Mouse (Mus musculus) liver, embryonic 14.5 days (tissue): ENCODE measurements around the gene Xxylt1. TPM values are rescaled to one million over a fixed set of nuclear protein-coding genes. Genes with fewer than 3 reads are reported as not detected.

Experiments
- ATAC-seq: fragments of 200-750 bp; cut with Nextera tagmentation; 2 replicates; pipeline ENCODE4 v1.8.0; 2017; ENCODE audit warnings: moderate number of reproducible peaks, mild to moderate bottlenecking, moderate library complexity; ENCODE audit not compliant: insufficient read depth
- DNase-seq, 3 experiments: peaks; one replicate each; pipeline ENCODE4 v3.0.0-alpha.2; 2012 to 2013; ENCODE audit warnings: low read depth in 3 of 3, low spot score in 3 of 3
- H3K27ac ChIP-seq: fragments of 300-500 bp; sonication (generic); 2 replicates; pipeline ENCODE4 v1.5.1; 2014; ENCODE audit warnings: moderate library complexity, mild to moderate bottlenecking, control low read depth, inconsistent platforms
- H3K27me3 ChIP-seq: fragments of 300-500 bp; sonication (generic); 2 replicates; pipeline ENCODE4 v1.6.1; 2014; ENCODE audit warnings: mild to moderate bottlenecking, low read length, moderate library complexity; ENCODE audit not compliant: control insufficient read depth, insufficient read depth
- H3K36me3 ChIP-seq: fragments of 300-500 bp; sonication (generic); replicated peaks from 2 replicates; pipeline ENCODE4 v1.6.1; 2014; ENCODE audit warnings: low read depth; ENCODE audit not compliant: control insufficient read depth, insufficient read depth
- H3K4me1 ChIP-seq, 2 experiments: fragments of 200-500 bp in 1 of 2; fragments of 300-500 bp in 1 of 2; sonication (generic) in 1 of 2; replicated peaks; 2 replicates each; pipeline ENCODE4 v1.6.1; 2012 to 2014; ENCODE audit warnings: antibody characterized with exemption in 1 of 2, inconsistent platforms in 1 of 2, low read length in 1 of 2; ENCODE audit not compliant: control insufficient read depth in 2 of 2, insufficient read depth in 2 of 2
- H3K4me2 ChIP-seq: fragments of 300-500 bp; sonication (generic); 2 replicates; pipeline ENCODE4 v1.6.1; 2014; ENCODE audit warnings: low read depth, mild to moderate bottlenecking, control low read depth, moderate library complexity
- H3K4me3 ChIP-seq, 2 experiments: fragments of 200-500 bp in 1 of 2; fragments of 300-500 bp in 1 of 2; sonication (generic) in 1 of 2; 2 replicates each; pipeline ENCODE4 v1.5.1; 2012 to 2014; ENCODE audit warnings: low read depth in 2 of 2, low read length in 2 of 2, mild to moderate bottlenecking in 2 of 2, control low read depth in 1 of 2, inconsistent platforms in 1 of 2, moderate library complexity in 1 of 2; ENCODE audit not compliant: insufficient read depth in 1 of 2
- H3K9ac ChIP-seq: fragments of 300-500 bp; sonication (generic); replicated peaks from 2 replicates; pipeline ENCODE4 v1.6.1; 2014; ENCODE audit warnings: mild to moderate bottlenecking, control low read depth, moderate library complexity
- H3K9me3 ChIP-seq: fragments of 300-500 bp; sonication (generic); 2 replicates; pipeline ENCODE4 v1.6.1; 2016; ENCODE audit warnings: low read length, mixed read lengths; ENCODE audit not compliant: control insufficient read depth
- CTCF ChIP-seq: IDR thresholded peaks from 2 replicates; pipeline ENCODE4 v1.5.1; 2016; ENCODE audit warnings: antibody characterized with exemption, low read depth, control low read depth
- EP300 ChIP-seq: IDR thresholded peaks from 2 replicates; pipeline ENCODE4 v1.6.1; 2016; ENCODE audit warnings: antibody characterized with exemption, low read depth
- WGBS: fragments of 180-500 bp; shearing (Covaris S2); extraction: QIAGEN DNeasy Blood & Tissue Kit; methylation state at CpG from one replicate; pipeline ENCODE4 v1.1.7; 2014; ENCODE audit not compliant: insufficient replicate concordance; 5-methylcytosine and 5-hydroxymethylcytosine counted together
- polyA plus RNA-seq, 2 experiments: library from polyadenylated mRNA; depleted of rRNA in 1 of 2; stranded (reverse) in 1 of 2; unstranded in 1 of 2; fragments of >200 nt; fragmentation: Nextera tagmentation in 1 of 2; extraction: Ambion mirVana in 1 of 2; gene quantifications; 2 replicates each; pipeline versions ENCODE4 v1.2.1 to v1.2.3; 2012 to 2014

The Xxylt1 gene
- polyA plus RNA-seq, 2 experiments, result 1.8 TPM

DNA sequence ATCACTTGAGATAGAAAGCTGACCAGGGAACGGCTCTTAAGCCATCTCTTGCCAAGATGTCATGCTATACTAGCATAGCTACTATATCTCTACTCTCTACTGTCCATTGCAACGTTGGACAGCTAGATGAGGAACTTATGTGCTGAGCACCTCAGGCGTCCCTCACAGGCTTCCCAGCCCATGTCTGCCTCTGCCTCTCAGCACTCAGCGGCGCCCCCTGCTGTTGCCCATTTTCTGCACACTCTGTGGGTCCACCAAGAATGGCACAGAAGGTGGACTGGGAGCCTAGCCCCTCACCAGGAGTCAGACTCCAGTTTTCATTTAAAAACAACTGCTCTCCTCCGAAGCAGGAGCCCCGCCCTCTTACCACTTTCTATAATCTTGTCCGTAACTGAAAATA is 65.1 kb downstream of the Xxylt1 start:
- peak; percentile 72 for TF ChIP-seq CTCF
- no peak for TF ChIP-seq EP300
- Histone ChIP-seq H3K4me1 (no peaks in the 10 kb centered on the region), H3K27me3 (no peaks in the 10 kb centered on the region), H3K27ac (no peak overlapping the region), H3K9ac (no peak overlapping the region), H3K4me3 (no peak overlapping the region), H3K9me3 (no peaks in the 10 kb centered on the region), H3K4me2 (no peak overlapping the region), H3K36me3 (no peaks in the 10 kb centered on the region)
- ATAC-seq (no peak), DNase-seq (no peak)
- 49% methylated on average over 8 of the region's 8 CpGs for WGBS

DNA sequence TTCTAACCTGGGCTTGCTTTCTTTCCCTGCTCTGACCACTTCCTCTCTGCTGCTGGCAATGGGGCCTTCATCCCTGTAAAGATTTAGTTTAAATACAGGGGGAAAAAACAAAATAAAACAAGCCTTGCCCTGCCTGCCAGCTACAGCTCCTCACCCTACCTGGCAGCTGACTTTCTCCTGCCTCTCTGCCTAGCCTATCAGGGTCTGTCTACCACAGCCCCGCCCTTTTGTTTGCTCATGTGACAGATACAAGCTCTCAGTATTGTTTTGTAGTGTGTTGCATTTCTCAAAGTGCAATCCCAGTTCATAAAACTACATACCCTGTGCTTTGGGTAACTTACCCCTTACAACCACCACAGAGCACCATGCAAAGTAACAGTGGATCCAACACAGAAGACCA is 66.0 kb downstream of the Xxylt1 start:
- ATAC-seq (no peak), DNase-seq (no peak)
- Histone ChIP-seq H3K9me3 (no peaks in the 10 kb centered on the region), H3K4me3 (no peak overlapping the region), H3K36me3 (no peaks in the 10 kb centered on the region), H3K4me1 (no peaks in the 10 kb centered on the region), H3K27ac (no peak overlapping the region), H3K27me3 (no peaks in the 10 kb centered on the region), H3K9ac (no peak overlapping the region), H3K4me2 (no peak overlapping the region)
- 69% methylated on average over 1 of the region's 1 CpGs for WGBS
- TF ChIP-seq CTCF (no peak), EP300 (no peak)

DNA sequence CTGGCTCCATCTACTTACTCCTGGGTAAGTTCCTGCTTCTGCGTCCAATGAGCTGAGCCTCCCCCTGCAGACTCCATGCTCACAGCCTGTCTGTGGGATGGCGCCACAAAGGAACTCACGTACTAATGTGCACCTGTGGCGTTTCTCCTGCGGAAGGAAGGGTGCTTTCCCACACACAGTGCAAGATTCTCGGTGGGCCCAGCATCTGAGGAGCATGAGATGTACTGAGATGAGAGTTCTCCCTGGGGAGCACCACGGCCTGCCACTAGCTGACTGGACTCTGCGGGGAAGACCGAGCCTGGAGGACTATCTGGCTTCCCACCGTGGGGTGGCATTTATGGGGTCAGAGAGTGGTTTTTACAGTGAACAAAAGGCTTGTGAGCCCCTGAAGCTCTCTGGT is 69.0 kb downstream of the Xxylt1 start:
- ATAC-seq, result no peak
- no peak for DNase-seq
- no peak overlapping the region for H3K4me3 ChIP-seq

DNA sequence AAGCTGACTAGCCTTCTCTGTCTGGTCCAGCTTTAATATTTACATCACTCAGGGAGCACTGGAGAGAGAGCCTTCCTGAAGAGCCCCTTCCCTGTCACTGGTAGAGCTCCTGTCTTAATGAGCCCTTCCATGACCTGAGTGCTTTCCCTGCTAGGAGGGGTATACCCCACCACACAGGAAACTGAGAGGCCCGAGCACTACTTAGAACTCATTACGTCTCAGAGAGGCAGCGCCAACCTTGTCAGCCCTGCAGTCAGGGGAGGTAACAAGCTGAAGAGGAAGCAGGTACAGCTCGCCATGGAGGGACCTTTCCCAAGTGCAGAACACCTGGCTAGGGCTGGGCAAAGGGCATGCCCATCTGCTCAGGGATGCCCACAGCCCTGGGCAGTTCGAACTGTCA is 70.8 kb downstream of the Xxylt1 start:
- TF ChIP-seq CTCF, result no peak
- no peak for TF ChIP-seq EP300
- ATAC-seq, result no peak
- Histone ChIP-seq H3K27ac (no peak overlapping the region), H3K36me3 (no peaks in the 10 kb centered on the region), H3K9me3 (no peaks in the 10 kb centered on the region), H3K4me3 (no peak overlapping the region), H3K4me1 (0 out of 4 replicates have a peak, but pooled peaks cover 0 to 2% of the 10 kb centered on the region in 2 experiments), H3K27me3 (no peaks in the 10 kb centered on the region), H3K4me2 (no peak overlapping the region), H3K9ac (no peak overlapping the region)
- WGBS, result 57% methylated on average over 5 of the region's 5 CpGs
- DNase-seq, result no peak

More for the DNA sequence above, 69.0 kb downstream of the Xxylt1 start:
- H3K9me3 ChIP-seq, result no peaks in the 10 kb centered on the region
- TF ChIP-seq CTCF (no peak), EP300 (no peak)
- H3K36me3 ChIP-seq, result no peaks in the 10 kb centered on the region
- H3K9ac ChIP-seq, result no peak overlapping the region
- no peaks in the 10 kb centered on the region for H3K27me3 ChIP-seq
- H3K4me2 ChIP-seq, result no peak overlapping the region
- 76% methylated on average over 10 of the region's 10 CpGs for WGBS
- H3K4me1 ChIP-seq, result no peaks in the 10 kb centered on the region
- H3K27ac ChIP-seq, result no peak overlapping the region

GRCm38 (mm10) chr16:31008326-31008725 is 72.9 kb downstream of the Xxylt1 start:
- WGBS, result 75% methylated on average over 7 of the region's 7 CpGs

DNA sequence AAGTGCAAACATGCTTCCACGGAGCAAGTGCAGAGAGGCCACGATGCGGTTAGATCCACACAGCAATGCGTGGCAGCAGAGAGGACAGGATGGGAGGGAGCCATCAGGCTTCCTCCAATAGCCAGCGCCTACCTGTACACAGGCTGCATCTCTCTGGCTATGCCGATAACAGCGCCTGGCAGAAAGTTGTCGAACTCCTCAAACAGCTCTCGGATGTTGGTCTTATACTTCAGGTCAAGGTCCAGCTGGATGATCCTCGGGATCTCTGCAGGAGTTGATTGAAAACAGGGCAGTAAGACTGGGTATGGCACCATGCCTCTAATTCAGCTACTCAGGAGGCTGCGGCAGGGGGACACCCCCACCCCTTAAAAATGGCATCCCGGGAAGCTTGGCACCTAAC is 73.7 kb downstream of the Xxylt1 start:
- WGBS, result 85% methylated on average over 12 of the region's 12 CpGs
- no peak overlapping the region for H3K9ac ChIP-seq
- H3K9me3 ChIP-seq, result no peaks in the 10 kb centered on the region
- no peaks in the 10 kb centered on the region for H3K36me3 ChIP-seq
- H3K4me1 ChIP-seq, result peaks cover 0 to 9% of the 10 kb centered on the region in 2 experiments; a peak in 2 of 4 replicates
- H3K4me3 ChIP-seq, result no peak overlapping the region
- H3K27me3 ChIP-seq, result no peaks in the 10 kb centered on the region
- no peak overlapping the region for H3K27ac ChIP-seq
- DNase-seq (no peak), ATAC-seq (no peak)
- no peak for TF ChIP-seq CTCF
- no peak for TF ChIP-seq EP300
- H3K4me2 ChIP-seq, result no peak overlapping the region

More at GRCm38 (mm10) chr16:31008326-31008725, 72.9 kb downstream of the Xxylt1 start:
- Histone ChIP-seq H3K27me3 (no peaks in the 10 kb centered on the region), H3K36me3 (no peaks in the 10 kb centered on the region), H3K4me3 (no peak overlapping the region), H3K27ac (no peak overlapping the region), H3K4me1 (peaks cover 0 to 9% of the 10 kb centered on the region in 2 experiments; a peak in 2 of 4 replicates), H3K9me3 (no peaks in the 10 kb centered on the region), H3K9ac (no peak overlapping the region), H3K4me2 (no peak overlapping the region)
- no peak for ATAC-seq
- no peak for TF ChIP-seq CTCF
- no peak for TF ChIP-seq EP300
- no peak for DNase-seq
